Mouse (Mus musculus): ENCODE data around the gene Phactr2.

- TF ChIP-seq CTCF (IDR thresholded peaks at IDR 0.05; ENCODE audit: low read depth) (no peak), EP300 (IDR thresholded peaks at IDR 0.05; ENCODE audit: low read depth) (no peak)
Measured at GRCm38 (mm10) chr10:13292026-13292425, 182.2 kb downstream of the Phactr2 start.

Measured in liver, embryonic 14.5 days (tissue).